In the genomic region with DNA sequence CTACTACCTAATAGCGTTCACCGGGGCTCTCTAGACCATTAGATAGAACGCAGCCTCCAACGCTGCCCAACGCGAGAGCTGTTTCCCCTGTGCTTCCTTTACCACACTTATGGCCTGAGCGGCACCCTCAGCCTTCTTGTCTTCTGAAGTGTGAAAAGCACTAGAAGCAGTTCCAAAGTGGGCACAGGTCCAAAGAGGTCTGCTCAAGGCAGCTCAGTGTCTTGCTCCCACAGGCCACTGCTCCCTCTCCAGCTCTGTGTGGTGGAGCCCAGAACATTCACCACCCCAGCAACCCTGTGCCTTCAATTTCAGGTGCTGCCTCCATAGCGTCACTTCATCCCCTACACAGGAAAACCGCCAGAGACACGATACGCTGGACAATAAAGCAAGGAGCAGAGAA, we compare ENCODE assay signal across 13 mouse cellular contexts.
DNase-seq lines count a peak whose midpoint lies in the region; ATAC-seq and TF ChIP-seq lines count a peak whose summit lies in the region.
"Had no signal": no experiment of that assay in that cellular context is flagged by ENCODE, and none has a peak within 500 bp of the region (broad histone marks: within the 10 kb centered on the region; RNA-seq: fewer than 3 reads in every experiment).

No protein-coding gene starts in this region.

- no peak overlapping the region for H3K27ac ChIP-seq in hindbrain, postnatal 0 days
- no peak overlapping the region for H3K27ac ChIP-seq in hindbrain, embryonic 10.5 days
- H3K27ac ChIP-seq: forebrain, embryonic 10.5 days; liver, embryonic 13.5 days had no signal

- no peak overlapping the region for H3K4me2 ChIP-seq in hindbrain, postnatal 0 days (ENCODE audit: low read depth, low read length)
- H3K4me2 ChIP-seq: liver, embryonic 13.5 days had no signal

- no peak for TF ChIP-seq CTCF in hindbrain, postnatal 0 days (IDR thresholded peaks at IDR 0.05; ENCODE audit: low read depth)
- no peak for TF ChIP-seq CTCF in lung, adult 2 months (IDR thresholded peaks at IDR 0.05; ENCODE audit: insufficient read depth, low read length)

- WGBS in hindbrain, postnatal 0 days, result 78% methylated on average over 11 of the region's 11 CpGs
- 87% methylated on average over 11 of the region's 11 CpGs for WGBS in hindbrain, embryonic 10.5 days
- 88% methylated on average over 11 of the region's 11 CpGs for WGBS in lung, adult 2 months

- H3K4me3 ChIP-seq in hindbrain, postnatal 0 days (ENCODE audit: low read length), result no peak overlapping the region
- H3K4me3 ChIP-seq in hindbrain, embryonic 10.5 days, result no peak overlapping the region
- no peak overlapping the region for H3K4me3 ChIP-seq in lung, adult 2 months (replicated peaks; ENCODE audit: extremely low read depth, low read depth, low read length)
- H3K4me3 ChIP-seq: forebrain, embryonic 10.5 days; liver, embryonic 13.5 days; megakaryocyte, embryonic 14.5 days had no signal

- no peaks in the 10 kb centered on the region for H3K4me1 ChIP-seq in hindbrain, postnatal 0 days (ENCODE audit: insufficient read depth, low read length)
- 0 out of 2 replicates have a peak, but pooled peaks cover 5% of the 10 kb centered on the region for H3K4me1 ChIP-seq in hindbrain, embryonic 10.5 days (replicated peaks)
- no peaks in the 10 kb centered on the region for H3K4me1 ChIP-seq in lung, adult 2 months (ENCODE audit: control insufficient read depth, insufficient read depth, low read length)
- H3K4me1 ChIP-seq: liver, embryonic 13.5 days had no signal

- ATAC-seq in hindbrain, postnatal 0 days, result no peak
- ATAC-seq: inflammation-experienced regulatory T-cells, adult 6 months had no signal

- no peaks in the 10 kb centered on the region for H3K27me3 ChIP-seq in hindbrain, postnatal 0 days (ENCODE audit: insufficient read depth, low read length)
- H3K27me3 ChIP-seq in hindbrain, embryonic 10.5 days (ENCODE audit: insufficient read depth, poor library complexity, severe bottlenecking), result no peaks in the 10 kb centered on the region
- H3K27me3 ChIP-seq: liver, embryonic 13.5 days; megakaryocyte, embryonic 14.5 days had no signal

- H3K36me3 ChIP-seq in hindbrain, postnatal 0 days (ENCODE audit: insufficient read depth, low read length), result peaks cover 4% of the 10 kb centered on the region; the same call in 1 of the 2 replicates
- peaks cover 30% of the 10 kb centered on the region for H3K36me3 ChIP-seq in hindbrain, embryonic 10.5 days

- H3K9ac ChIP-seq in hindbrain, postnatal 0 days (replicated peaks; ENCODE audit: low read length), result no peak overlapping the region
- H3K9ac ChIP-seq: liver, embryonic 13.5 days had no signal

- no peaks in the 10 kb centered on the region for H3K9me3 ChIP-seq in hindbrain, postnatal 0 days (ENCODE audit: low read length)
- no peaks in the 10 kb centered on the region for H3K9me3 ChIP-seq in hindbrain, embryonic 10.5 days
- H3K9me3 ChIP-seq: forebrain, embryonic 10.5 days; liver, embryonic 13.5 days; megakaryocyte, embryonic 14.5 days had no signal

- TF ChIP-seq POLR2A in lung, adult 2 months (IDR thresholded peaks at IDR 0.05; ENCODE audit: borderline replicate concordance, extremely low read depth, low read depth, low read length), result no peak

- peak; percentile 18 to 24 for DNase-seq in cerebellum, adult 18-20 months
- no peak for DNase-seq in cerebellum, adult 11 months
- DNase-seq in hindbrain, postnatal 0 days (ENCODE audit: low spot score), result peak; percentile 28
- DNase-seq in hindbrain, embryonic 10.5 days (ENCODE audit: low spot score), result no peak
- DNase-seq in lung, postnatal 14 days, result peak; percentile 7
- DNase-seq in lung, adult 2 months, result no peak
- peak; percentile 33 for DNase-seq in kidney, postnatal 14 days
- DNase-seq in ovary, adult 18-20 months (ENCODE audit: low spot score), result no peak
- DNase-seq: gastrocnemius, postnatal 25 days; liver, embryonic 13.5 days had no signal

Comparison
In these comparisons a context has a peak if more than half of its experiments do, and no peak if none do; other contexts are left out.
1. DNase-seq: peak in cerebellum, adult 18-20 months (2 of 2), hindbrain, postnatal 0 days (single experiment), lung, postnatal 14 days (single experiment) and kidney, postnatal 14 days (single experiment); none in cerebellum, adult 11 months (single experiment), hindbrain, embryonic 10.5 days (single experiment), lung, adult 2 months (single experiment) and ovary, adult 18-20 months (single experiment).